Mouse (Mus musculus) heart, postnatal 4 days (tissue): ENCODE measurements around the gene Zfp697. TPM values are rescaled to one million over a fixed set of nuclear protein-coding genes. Genes with fewer than 3 reads are reported as not detected.
"Not testable (repeated sequence)": the region's sequence is repeated elsewhere in the genome, so short reads cannot be mapped to it uniquely, and the experiment has no call there.

Source experiments
- DNase-seq: peaks from one replicate; pipeline ENCODE4 v3.0.0; 2021
- total RNA-seq, 2 experiments: library from RNA; stranded (reverse); gene quantifications; 2 replicates each; pipeline ENCODE4 v1.2.3; 2021

Zfp697 gene
- total RNA-seq, 2 experiments from 2014 or later, result 9.4 to 9.8 TPM

- no peak for DNase-seq
Measured at GRCm38 (mm10) chr3:98374062-98374719, 8.1 kb upstream of the Zfp697 start.

DNA sequence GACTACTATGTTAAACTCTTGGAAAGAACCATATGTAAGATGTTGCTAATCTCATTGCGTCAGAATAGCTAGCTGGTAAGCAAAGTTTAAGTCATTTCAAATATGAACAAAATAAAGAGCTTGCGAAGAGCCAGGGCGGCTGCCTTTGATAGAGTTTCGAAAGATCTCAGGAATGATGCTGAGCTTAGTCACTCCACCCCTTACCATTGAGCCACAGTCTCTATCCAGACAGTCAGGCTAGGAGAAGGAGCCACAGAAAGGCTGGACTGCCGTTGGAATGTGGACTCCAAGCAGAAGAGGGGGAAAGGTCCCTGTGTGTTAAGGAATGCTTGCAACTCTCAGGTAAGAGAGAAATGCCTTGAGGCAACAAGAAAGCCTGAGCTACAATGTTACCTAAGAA, 7.3 kb upstream of the Zfp697 start:
- no peak for DNase-seq

- no peak for DNase-seq
Measured at GRCm38 (mm10) chr3:98378267-98378666, 4.0 kb upstream of the Zfp697 start.

- no peak for DNase-seq
Measured at GRCm38 (mm10) chr3:98379236-98379635, 3.0 kb upstream of the Zfp697 start.

DNA sequence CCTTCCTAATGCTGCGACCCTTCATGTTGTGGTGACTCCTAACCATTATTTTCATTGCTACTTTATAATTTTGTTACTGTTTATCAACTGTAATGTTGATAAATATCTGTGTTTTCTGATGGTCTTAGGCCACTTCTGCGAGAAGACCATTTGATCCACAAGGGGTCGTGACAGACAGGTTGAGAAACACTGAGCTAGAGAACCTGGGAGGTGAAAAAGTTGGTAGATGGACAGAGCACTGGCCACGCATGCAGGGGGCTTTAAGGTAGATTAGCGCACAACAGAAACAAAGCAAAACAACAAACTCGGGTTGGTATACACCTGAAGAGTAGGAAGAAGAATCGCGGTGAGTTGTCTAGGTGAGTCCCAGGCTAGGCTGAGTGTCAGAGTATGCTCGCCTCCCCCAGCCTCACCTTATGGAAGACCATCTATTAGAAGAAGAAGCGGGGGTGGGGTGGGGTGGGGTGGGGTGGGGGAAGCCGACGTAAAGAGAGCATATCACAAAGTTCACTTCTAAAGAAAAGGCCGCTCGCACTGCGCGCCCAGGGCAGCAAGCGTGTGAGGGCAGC, 500 bp upstream of the Zfp697 start:
- DNase-seq, result no peak

DNA sequence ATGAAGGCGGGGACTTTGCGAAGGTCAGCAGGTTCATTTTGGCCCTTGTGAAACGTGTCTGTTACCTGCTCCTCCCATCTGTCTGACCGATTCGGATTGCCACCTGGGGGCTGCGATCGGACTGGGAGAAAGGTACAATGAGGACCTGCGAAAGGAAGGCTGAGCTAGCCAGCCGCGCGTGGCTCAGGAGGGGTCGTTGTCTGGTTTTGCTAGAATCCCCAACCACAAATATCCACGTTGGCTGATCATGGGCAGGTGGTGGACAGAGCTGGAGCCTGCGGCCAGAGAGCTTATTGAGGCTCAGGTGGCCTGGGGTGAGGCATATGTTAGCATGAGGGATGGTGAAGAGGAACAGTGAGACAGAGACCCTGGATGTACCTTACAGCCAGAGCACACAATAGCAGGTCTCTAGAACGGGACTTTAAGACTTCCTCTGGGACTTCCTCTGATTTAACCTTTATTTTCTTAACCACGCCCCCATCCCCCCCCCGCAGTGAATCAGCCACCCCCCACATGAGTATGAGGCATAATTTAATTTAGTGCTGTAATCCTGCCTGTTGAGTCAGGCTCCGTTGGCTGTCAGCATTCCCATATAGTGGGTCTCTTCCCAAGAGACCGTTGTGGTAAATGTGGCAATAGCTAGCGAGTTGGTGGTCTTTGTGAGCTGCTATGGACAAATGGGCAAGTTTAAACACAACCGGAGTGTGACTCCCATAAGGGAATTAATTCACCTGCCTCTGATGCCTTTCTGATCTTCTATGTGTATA, 946 bp downstream of the Zfp697 start:
- no peak for DNase-seq

- no peak for DNase-seq
Measured at GRCm38 (mm10) chr3:98387086-98387485, 4.8 kb downstream of the Zfp697 start.

- no peak for DNase-seq
Measured at GRCm38 (mm10) chr3:98387756-98388155, 5.5 kb downstream of the Zfp697 start.

- no peak for DNase-seq
Measured at GRCm38 (mm10) chr3:98389305-98389704, 7.0 kb downstream of the Zfp697 start.

DNA sequence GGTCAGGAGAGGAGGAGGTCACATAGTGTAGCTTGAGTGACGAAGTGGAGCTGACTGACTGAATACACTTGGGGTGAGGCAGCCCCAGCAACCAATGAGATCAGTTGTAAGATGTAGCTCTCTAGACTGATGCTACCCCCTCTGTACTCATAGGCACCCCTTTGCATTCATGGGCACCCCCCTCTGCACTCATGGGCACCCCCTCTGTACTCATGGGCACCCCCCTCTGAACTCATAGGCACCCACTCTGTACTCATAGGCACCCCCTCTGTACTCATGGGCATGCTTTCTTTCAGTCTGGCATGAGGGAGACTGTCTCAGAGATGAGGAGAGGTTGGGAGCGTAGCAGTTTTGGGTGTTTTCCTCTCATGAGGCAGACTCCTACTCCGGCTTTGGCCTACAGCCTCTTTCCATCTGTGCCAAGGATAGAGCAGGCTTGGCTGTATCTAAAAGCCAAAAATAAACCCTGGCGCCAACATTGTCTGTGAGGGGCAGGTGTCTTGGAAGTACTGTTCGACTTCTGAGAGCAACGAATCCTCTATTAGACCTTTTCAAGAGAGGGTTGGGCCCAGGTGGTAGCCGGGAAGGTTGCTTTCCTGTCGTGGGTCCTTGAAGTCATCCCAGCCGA, 22.1 kb downstream of the Zfp697 start:
- DNase-seq, result not testable (repeated sequence)

GRCm38 (mm10) chr3:98405877-98406276, 23.6 kb downstream of the Zfp697 start:
- DNase-seq, result not testable (repeated sequence)

- not testable (repeated sequence) for DNase-seq
Measured at GRCm38 (mm10) chr3:98406569-98407144, 24.4 kb downstream of the Zfp697 start.

DNA sequence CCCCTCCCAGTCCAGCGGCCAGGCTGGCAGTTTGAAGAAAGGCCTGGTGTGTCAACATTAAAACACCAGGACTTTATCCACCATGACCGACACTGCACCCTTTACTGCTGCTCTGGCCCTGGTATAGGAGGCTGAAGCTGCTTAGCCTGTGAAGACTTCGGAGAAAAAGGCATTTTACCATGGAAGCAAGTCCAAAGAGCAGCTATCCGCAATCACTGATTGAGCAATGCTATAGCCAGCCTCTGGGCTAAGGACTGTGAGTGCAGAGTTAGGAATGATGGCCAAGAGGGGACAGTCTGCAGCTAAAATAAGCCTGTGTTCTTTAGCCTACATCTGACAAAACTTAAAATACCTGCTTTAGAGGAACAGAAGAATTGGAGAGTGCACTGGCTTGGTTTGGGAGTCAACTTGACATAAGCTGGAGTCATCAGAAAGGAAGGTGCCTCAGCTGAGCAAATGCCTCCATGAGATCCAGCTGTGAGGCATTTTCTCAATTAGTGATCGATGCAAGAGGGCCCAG, 25.1 kb downstream of the Zfp697 start:
- not testable (repeated sequence) for DNase-seq

DNA sequence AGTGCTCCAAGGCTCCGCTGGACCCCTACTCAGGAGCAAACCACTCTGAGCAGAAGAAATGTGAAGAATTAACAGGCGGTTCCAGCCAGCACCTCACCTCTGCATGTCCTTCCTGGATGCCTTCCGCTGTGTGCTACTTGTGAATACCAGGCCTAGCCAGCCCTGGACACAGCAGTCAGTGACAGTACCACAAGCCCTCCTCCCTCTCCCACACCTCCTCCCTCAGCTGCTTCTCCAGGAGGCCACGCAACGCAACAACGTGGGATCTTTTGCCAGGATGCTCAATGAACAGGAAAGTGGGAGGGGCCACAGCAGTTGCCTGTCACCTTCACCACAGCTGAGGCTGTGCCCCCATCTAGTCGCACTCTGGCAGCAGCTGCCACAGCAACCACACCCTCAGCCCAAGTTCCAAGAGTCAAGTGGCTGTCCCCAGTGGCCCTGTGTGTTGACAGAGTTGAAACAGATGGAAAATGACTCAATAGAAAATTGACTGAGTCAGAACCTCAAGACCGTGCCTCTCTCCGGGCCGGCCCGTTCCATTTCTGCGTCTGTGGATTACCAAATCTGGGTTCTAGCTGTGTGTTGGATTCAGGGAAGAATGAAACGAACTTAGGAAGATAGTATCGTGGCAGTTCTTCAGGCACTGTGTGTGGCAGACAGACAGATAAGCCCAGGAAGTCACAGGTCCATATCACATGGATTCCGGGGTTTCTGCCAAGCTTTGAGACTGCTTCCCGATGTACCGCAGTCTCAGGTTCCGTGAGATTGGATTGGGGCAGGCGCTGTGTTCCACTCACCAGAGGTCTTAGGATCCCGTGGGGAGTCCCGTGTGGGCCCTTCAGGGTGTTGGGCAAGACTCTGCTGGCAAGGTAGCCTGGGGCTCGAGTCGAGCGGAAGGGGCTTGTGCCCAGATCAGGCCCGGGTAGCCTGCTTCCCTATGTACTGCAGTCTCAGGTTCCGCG, 28.6 kb downstream of the Zfp697 start:
- DNase-seq, result not testable (repeated sequence)

DNA sequence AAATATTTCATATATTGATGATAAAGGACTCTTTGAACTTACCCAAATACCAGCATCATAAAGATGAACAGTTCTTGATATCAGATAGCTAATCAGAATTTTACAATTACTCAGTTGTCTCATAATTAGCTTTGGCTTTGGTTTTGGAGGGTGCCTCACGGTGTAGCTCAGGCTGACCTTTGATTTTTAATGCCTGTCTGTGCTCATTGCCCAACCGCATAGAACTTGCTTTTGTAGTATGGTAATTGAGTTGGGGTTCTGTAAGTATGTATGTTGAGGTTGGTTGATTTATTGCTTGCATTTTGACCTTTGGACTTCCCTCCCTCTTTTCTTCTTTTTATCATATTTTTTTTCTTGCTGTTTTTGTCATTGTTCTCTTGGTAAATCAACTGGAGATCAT, 31.5 kb downstream of the Zfp697 start:
- no peak for DNase-seq

DNA sequence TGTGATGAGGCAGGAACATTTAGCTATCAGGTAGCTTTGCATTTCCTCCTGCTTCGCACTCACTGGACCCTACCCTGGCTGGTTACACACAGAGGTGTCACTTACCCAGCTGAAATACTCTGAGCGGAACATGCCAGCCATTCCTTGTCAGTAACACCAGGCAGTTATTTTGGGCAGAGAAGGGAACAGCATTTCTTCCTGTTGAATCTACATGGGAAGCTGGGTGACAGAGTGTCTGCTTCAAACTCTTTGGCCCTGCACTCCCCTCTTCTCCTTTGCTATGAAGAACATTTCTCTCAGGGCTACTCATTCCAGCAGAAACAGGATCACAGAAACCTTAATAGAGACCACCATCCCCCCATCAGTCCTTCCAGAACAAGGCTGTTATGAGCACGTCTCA, 32.0 kb downstream of the Zfp697 start:
- peak; percentile 49 for DNase-seq

DNA sequence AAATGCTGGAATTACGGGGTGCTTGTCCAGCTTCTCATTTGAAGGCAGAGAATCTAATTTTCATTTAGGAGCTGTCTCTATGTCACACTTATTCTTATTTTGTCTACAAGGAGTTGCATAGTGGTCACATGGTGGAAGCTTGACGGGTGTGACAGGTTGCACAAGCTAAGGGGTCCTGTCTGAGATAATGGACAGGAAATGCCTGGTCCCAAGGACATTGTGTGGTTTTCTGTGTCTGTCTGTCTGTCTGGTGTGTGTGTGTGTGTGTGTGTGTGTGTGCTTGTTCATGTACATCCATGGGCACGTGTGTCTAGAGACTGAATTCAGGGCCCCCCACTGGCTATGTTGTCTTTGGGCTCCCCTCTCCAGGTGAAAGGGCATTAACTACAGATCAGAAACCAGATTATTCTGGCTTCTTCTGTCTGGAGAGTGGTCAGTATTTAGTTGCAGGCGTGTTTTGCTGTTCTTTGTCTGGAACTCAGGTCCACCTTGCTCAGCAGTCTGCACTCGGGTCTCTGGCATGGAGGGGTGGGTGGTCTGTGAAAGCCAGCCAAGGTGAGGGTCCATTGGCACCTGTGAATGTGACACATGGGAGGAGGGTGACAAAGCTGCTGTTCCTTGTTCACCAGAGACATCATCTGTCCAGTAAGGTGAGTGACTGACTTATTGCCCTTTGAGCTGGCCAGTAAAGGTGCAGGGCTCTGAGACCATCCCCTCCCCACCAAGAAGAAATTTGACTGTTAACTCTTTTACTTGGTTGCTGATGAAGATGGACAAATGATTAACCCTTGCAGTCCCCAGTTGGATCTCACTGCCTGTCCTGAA, 34.4 kb downstream of the Zfp697 start:
- DNase-seq, result no peak

- peak; percentile 95 for DNase-seq
Measured at GRCm38 (mm10) chr3:98417328-98417727, 35.1 kb downstream of the Zfp697 start.

- no peak for DNase-seq
Measured at GRCm38 (mm10) chr3:98418991-98419785, 36.9 kb downstream of the Zfp697 start.

GRCm38 (mm10) chr3:98419786-98420070, 37.5 kb downstream of the Zfp697 start:
- no peak for DNase-seq
